Mouse (Mus musculus) adrenal gland, adult 18-20 months (tissue): ENCODE measurements around the gene Fgfr2. TPM values are rescaled to one million over a fixed set of nuclear protein-coding genes. Genes with fewer than 3 reads are reported as not detected.
A peak's percentile ranks its signal among the peaks of the same experiment; 100 is the strongest.

Experiments used
- DNase-seq, 2 experiments: peaks; one replicate each; pipeline ENCODE4 v3.0.0; 2021 to 2022; ENCODE audit warnings: low spot score in 2 of 2
- total RNA-seq, 2 experiments: library from RNA; stranded (reverse); gene quantifications; 1 replicate in 1 of 2; 2 replicates in 1 of 2; pipeline ENCODE4 v1.2.3; 2021

Gene Fgfr2
- total RNA-seq, 2 experiments from 2014 or later = 294 to 308 TPM

DNA sequence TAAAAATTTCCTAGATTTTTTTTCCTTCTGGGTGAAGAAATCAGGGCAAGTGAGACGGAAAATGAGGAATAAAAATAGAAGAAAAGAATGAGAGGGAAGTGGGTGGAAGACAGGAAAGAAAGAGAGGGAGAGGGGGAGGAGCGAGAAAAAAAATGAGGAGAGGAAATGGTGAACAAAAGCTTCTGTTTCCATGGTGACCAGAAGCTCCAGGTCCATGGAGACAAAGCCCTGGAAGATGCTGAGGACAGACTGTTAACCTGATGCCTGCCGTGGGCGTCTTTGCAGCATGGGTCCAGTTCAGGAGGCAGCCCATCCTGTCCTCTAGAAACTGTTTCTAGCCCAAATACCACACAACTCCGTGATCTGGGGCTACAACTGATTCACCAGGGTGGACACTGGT lies 950.9 kb downstream of the Fgfr2 start:
- DNase-seq = no peak

DNA sequence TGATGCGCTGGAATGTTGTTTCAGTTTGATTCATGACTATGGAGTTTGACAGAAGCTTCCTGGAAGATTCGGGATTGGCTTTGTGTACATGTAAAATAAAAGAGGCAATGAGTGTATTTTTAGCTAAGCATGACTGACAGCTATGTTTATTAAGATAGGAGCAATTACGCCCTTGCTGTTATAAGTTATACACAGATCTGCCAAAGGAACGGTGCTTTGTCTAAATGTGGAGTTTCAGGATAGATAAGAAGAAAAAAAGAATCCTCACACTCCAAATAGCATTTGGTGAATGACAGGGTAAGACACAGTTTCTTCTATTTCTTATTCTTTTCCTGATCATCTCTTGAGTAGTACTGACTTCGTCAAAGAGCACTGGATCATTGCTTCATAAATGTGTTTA lies 951.4 kb downstream of the Fgfr2 start:
- no peak for DNase-seq

DNA sequence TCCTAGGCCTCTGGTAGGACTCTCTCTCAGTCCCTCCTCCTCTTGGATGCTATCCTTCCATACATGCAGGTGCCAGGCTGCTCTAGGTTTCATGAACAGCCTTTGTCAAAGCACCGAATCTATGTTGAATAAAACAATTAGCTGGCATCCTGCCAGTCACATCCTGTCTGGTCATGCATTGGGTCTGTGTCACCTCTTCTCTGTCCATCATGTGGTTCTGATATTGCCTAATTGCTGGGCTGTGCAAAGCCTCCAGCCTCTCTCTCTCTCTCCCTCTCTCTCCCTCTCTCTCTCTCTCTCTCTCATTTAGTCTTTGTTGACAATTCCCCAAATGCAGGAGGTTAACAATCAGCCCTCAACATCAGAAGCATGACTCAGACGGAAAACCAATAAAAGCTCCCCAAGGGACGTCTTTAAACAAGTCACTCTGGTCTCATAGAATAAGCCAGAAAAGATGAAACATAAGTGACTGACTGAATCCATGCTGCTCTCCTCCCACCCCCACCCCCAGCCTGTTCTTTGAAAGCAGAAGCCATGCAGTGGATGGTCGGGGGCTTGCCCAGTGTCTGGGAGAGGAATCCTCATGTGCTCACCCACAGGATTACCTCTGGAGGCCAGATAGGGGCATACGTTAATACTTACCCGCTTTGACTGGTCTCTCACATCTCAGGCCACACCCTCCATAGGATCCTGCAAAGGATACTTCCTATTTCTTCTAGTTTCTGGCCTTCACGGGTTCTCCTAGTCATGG lies 953.6 kb downstream of the Fgfr2 start:
- DNase-seq = no peak

DNA sequence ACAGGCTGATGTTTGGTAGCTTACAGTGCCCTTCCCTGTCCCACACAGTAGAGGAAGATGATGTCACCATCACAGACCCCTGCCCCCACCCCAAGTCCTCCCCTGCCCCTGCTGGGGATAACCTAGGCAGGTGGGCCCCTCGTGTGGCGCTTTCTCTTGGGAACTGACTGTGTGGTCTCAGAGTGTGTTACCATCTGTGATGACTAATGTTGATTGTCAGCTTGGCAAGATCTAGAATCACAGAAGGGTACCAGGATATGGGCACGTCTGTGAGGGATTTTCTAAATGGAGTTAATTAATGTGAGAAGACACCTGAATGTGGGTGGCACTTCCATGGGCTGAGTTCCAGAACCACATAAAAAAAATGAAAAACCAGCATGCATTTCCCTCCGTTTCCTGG lies 955.9 kb downstream of the Fgfr2 start:
- DNase-seq = no peak

GRCm38 (mm10) chr7:132162254-132162653 lies 960.9 kb downstream of the Fgfr2 start:
- DNase-seq = no peak

- no peak for DNase-seq
Observed at GRCm38 (mm10) chr7:132158321-132159025, 964.7 kb downstream of the Fgfr2 start.

GRCm38 (mm10) chr7:132154368-132154961 lies 968.7 kb downstream of the Fgfr2 start, which contains the start of gene Cpxm2:
Cpxm2 (minus strand) TSS chr7:132154739.
- DNase-seq = peak; percentile 9 to 36

DNA sequence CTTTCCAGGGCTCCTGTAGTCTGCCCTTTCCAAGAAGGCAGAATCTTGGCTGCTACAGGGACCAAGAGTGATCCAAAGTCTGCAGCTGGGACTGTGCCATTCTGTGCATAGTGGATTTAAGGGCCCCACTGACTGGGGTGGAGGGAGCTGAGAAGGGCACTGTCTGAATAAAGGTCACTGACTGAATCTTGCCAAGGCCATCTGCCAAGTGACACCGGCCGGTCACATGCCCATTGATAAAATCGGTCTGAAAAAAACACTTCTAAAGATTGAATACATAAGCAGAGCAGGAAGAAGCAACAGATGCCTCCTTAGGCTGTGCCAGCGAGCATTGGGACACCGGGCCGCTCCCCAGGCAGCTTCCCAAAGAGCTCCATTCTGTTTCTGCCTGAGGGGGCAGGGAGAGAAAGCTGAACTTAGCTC lies 969.4 kb downstream of the Fgfr2 start:
- DNase-seq = peak in 1 of 2 experiments; percentile 23

GRCm38 (mm10) chr7:132145227-132145800 lies 977.8 kb downstream of the Fgfr2 start:
- no peak for DNase-seq

DNA sequence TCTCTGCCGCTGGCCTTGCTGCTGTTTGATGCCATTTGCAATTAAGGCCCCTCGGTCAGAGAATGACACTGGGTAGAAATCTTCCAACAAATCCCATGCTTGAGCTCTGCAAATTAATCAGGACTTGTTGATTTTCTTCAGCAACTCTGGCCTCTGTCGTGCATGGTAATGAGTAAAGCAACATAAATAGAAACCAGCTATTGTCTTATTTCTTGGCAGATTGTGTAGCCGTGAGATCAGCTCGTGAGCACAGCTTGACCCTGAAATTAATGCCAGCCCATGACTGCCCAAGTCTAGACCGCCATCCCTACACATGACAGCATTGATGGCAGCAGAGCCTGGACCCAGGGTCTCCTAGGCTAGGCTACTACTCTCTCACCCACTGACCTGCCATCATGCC lies 994.5 kb downstream of the Fgfr2 start:
- DNase-seq = no peak

- no peak for DNase-seq
Observed at GRCm38 (mm10) chr7:132124948-132125347, 998.2 kb downstream of the Fgfr2 start.

DNA sequence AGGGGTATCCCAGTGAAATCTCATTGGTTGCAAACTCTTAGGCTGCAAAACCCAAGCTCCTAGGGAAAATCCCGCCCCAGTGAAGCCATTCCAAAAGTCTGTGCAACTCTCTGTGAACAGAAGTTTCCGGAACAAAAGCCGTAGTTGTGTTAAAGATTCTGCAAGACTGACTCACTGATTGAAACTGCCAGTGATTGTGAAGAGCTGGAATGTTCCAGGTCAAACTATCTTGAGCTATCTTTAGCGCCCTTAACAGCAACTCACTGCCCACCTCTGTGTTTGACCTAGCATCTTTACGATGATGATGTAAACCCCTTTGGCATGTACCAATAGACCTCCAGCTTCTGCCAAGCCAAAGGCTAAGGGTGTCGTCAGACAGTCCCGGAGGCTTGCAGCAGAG lies 999.9 kb downstream of the Fgfr2 start:
- DNase-seq = no peak

- DNase-seq = no peak
Observed at GRCm38 (mm10) chr7:132119817-132120216, 1003.3 kb downstream of the Fgfr2 start.

GRCm38 (mm10) chr7:132111770-132112169 lies 1011.4 kb downstream of the Fgfr2 start:
- no peak for DNase-seq

DNA sequence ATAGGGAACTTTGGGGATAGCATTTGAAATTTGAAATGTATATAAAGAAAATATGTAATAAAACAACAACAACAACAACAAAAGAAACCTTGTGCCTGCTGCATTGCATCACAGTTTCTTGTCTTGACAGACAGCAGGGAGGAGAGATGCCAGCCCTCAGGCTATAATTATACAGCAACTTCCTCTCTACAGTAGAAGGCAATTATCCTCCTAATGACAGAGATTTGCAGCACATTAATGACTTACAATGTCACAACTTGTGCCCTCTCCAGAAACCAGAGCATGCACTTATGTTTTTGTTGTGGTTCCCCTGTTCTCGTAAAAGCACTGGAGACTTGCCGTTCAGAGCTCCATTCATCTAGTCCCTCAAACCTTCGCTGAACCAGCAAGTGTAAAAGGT lies 1012.8 kb downstream of the Fgfr2 start:
- no peak for DNase-seq

DNA sequence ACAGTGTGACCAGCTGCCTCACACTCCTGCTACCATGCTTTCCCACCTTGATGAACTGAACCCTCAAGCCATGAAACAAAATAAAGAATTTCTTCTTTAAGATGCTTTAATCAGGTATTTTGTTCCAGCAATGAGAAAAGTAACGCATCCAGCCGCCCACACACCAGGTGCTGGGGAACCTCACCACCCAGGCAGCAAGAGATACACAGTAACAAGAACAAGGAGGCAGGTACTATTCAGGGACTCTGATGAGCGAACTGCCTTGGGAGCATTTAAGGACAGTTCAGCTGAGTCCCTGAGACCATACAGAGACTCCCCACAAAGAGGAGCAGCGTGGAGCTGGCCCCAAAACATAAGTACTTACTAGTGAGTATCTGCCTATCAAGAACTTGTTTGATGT lies 1016.3 kb downstream of the Fgfr2 start:
- no peak for DNase-seq

GRCm38 (mm10) chr7:132105326-132105725 lies 1017.8 kb downstream of the Fgfr2 start:
- no peak for DNase-seq

- DNase-seq = no peak
Observed at GRCm38 (mm10) chr7:132098441-132098840, 1024.7 kb downstream of the Fgfr2 start.

GRCm38 (mm10) chr7:132094666-132095065 lies 1028.5 kb downstream of the Fgfr2 start:
- DNase-seq = no peak

DNA sequence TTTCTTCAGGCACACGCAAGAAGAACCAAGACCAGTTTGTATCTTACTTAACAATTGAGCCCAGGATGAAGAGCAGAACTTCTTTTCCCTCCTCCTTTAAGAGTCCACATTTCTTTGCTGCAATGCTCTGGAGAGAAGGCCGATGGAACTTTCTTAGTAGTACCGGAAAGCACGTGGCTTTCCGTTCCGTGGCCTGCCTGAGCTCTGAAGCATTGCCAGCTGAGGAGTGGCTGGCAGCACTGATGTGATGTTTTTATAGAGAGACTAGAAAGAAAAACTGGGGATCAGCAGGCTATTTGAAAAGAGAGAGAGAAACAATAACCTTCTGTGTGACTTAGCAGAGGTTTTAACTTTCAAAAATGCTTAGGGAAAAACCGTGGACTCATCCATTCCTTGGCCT lies 1031.6 kb downstream of the Fgfr2 start:
- no peak for DNase-seq

- DNase-seq = no peak
Observed at GRCm38 (mm10) chr7:132088606-132089005, 1034.5 kb downstream of the Fgfr2 start.

DNA sequence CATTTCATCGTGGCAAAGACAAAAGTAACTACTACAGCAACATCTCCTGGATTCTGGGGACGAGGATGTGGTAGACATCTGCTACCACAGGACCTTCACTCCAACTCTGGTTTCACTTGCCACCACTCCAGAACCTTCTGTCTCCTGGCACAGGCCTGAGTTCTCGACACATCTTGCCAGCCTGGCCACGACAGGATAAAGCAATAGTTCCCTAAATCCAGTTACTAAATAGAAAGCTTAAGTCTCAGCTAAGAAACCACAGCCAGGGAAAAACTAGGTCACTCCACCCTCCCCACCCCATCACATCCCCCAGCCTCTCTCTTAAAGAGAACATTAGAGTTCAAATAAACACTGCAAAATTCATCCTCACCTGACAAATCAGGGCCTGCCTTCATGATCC lies 1035.0 kb downstream of the Fgfr2 start:
- DNase-seq = no peak
